Mouse (Mus musculus) cerebellum, adult 18-20 months (tissue): ENCODE data around the gene Arfip2.

Experiments used
- DNase-seq, 2 experiments: peaks; one replicate each; pipeline ENCODE4 v3.0.0; 2021

Gene Arfip2

DNA sequence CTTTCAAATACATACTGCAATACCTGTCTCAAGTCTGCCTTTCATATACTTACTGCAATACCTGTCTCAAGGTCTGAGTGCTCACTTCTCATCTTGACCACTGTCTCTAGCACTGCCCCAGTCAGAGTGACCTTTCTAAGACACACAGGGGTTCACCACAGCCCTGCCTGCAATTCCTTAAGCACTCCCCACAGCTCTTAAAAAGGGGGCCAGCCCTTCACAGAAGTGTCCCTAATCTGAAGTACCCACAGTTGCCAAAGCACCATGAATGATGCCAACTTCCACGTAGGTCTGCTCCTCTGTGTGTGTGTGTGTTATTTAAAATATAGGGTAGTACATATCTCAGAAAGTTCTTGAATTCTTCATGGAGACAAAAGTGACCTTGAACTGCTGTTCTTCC is 28.4 kb downstream of the Arfip2 start:
- no peak for DNase-seq

- DNase-seq = no peak
These were observed 31.7 kb downstream of the Arfip2 start for GRCm38 (mm10) chr7:105608467-105608866.

DNA sequence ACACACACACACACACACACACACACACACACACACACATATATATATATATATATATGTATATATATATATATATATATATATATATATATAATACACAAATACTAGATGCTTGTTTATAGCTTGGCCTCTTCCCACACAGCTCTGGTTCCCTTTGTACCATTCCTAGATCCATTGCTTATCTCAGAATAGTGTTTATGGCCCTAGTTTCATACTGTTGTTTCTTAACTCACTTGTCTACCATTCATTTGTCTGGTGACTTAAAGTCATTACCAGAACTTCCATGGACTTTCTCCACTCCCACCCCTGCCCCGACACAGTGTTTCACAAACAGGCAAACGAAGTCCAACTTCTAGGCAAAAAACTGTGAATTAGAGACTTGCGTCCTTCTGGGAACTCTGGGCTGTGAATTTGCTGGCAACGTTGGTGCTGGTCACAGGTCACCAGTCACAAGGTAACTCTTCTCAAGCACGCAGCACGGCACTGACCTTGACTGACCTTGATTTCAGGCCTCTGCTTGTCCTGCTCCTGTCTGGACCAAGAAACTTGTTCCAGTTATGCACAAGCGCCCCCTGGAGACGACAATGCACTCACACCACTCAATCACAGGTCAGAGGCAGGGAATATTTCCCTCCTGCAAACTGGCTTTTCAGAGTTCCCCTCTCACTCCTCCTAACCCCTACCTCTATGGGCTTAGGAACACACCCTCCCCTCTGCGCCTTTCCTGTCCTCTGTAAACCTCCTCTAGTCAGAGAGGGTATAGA is 37.2 kb downstream of the Arfip2 start:
- DNase-seq = peak; percentile 77 to 81

DNA sequence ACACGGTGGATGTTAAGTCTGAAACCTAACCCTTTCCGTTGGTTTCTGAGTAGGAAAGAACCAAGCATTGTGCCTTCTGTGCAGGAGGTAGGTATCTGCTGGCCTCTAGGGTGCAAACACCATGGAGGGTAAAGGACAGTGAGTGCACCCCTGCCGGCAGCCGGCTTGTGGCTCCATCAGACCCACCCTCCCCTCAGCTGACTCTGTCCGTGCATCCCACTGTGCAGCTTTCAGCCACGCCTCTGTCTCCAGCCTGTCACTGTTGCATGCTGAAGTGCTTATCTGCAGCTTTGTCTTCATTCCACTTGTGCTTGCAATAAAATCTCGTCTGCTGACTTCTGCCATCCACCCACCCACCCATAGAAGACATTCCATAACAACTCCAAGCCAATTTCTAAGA is 50.1 kb downstream of the Arfip2 start:
- DNase-seq = no peak

GRCm38 (mm10) chr7:105588325-105588912 is 51.8 kb downstream of the Arfip2 start:
- no peak for DNase-seq
